In genomic region chr5:76975736-76976135, GRCm38 (mm10) we compare ENCODE assay signal across 9 mouse cellular contexts. TPM values are rescaled to one million over a fixed set of nuclear protein-coding genes. Genes with fewer than 3 reads are reported as not detected.
DNase-seq lines count a peak whose midpoint lies in the region; ATAC-seq and TF ChIP-seq lines count a peak whose summit lies in the region.
"Had no signal": no experiment of that assay in that cellular context is flagged by ENCODE, and none has a peak within 500 bp of the region (broad histone marks: within the 10 kb centered on the region; RNA-seq: fewer than 3 reads in every experiment).

No protein-coding gene starts in this region.

- TF ChIP-seq CTCF in CH12.LX (conservative IDR thresholded peaks at IDR 0.05 in 1 of 2, IDR thresholded peaks at IDR 0.05 in 1 of 2; ENCODE audit: low read depth in 2 of 2, low read length in 2 of 2), result no peak

- H3K27me3 ChIP-seq in heart, embryonic 12.5 days (replicated peaks), result no peaks in the 10 kb centered on the region
- H3K27me3 ChIP-seq in CH12.LX (replicated peaks), result no peaks in the 10 kb centered on the region
- no peaks in the 10 kb centered on the region for H3K27me3 ChIP-seq in forebrain, embryonic 13.5 days
- H3K27me3 ChIP-seq in liver, embryonic 15.5 days, result no peaks in the 10 kb centered on the region

- intact Hi-C loops in heart, postnatal 14 days (cut with DNase I), result loop anchor here (2.0 kb wide), 1 partner anchor 23 kb away; no protein-coding TSS in a partner anchor
- intact Hi-C loops in left cerebral cortex, postnatal 4 days (cut with DNase I), result no loop called here

- no peak for ATAC-seq in heart, embryonic 12.5 days (ENCODE audit: insufficient number of reproducible peaks, low FRiP score)
- ATAC-seq in forebrain, embryonic 13.5 days, result no peak
- no peak for ATAC-seq in liver, embryonic 15.5 days (ENCODE audit: insufficient read depth)

- no peak for TF ChIP-seq RAD21 in CH12.LX (IDR thresholded peaks at IDR 0.05; ENCODE audit: low read depth, low read length)

- in situ Hi-C loops in CH12.LX (cut with MboI; ENCODE audit: low pct_ligation_motif_present, low pct_unique_long_range_greater_than_20kb, low sequenced_read_pairs), result no loop called here

- H3K4me3 ChIP-seq in heart, embryonic 12.5 days, result peak overlapping the region; percentile 86
- H3K4me3 ChIP-seq in CH12.LX (replicated peaks in 1 of 3; ENCODE audit: low read depth in 2 of 3, low read length in 2 of 3, poor library complexity in 1 of 3), result peak overlapping the region; percentile 60 to 99 (median 98)
- peak overlapping the region; percentile 76 for H3K4me3 ChIP-seq in forebrain, embryonic 13.5 days
- peak overlapping the region; percentile 95 for H3K4me3 ChIP-seq in liver, embryonic 15.5 days (replicated peaks)

- 87% methylated on average over 8 of the region's 8 CpGs for WGBS in heart, embryonic 12.5 days
- WGBS in forebrain, embryonic 13.5 days, result 87% methylated on average over 8 of the region's 8 CpGs
- 71% methylated on average over 8 of the region's 8 CpGs for WGBS in liver, embryonic 15.5 days (ENCODE audit: insufficient replicate concordance)

- dilution Hi-C loops in CH12.LX (cut with MboI; ENCODE audit: extremely low pct_ligation_motif_present, extremely low pct_unique_long_range_greater_than_20kb, low sequenced_read_pairs), result no loop called here

- no peak for DNase-seq in heart, postnatal 14 days
- no peak for DNase-seq in CH12.LX (ENCODE audit: extremely low read depth)
- DNase-seq in layer of hippocampus, postnatal 25 days (ENCODE audit: extremely low spot score in 1 of 2, low spot score in 1 of 2), result no peak
- DNase-seq in thymus, postnatal 36 days, result no peak
- no peak for DNase-seq in left cerebral cortex, postnatal 4 days

- H3K36me3 ChIP-seq in heart, embryonic 12.5 days, result peaks cover 35% of the 10 kb centered on the region
- H3K36me3 ChIP-seq in CH12.LX (replicated peaks in 1 of 2; ENCODE audit: control insufficient read depth in 1 of 2, insufficient read depth in 1 of 2, low read length in 1 of 2), result peaks cover 30 to 50% of the 10 kb centered on the region in 2 experiments
- peaks cover 29% of the 10 kb centered on the region for H3K36me3 ChIP-seq in forebrain, embryonic 13.5 days (ENCODE audit: poor library complexity, severe bottlenecking)
- peaks cover 42% of the 10 kb centered on the region for H3K36me3 ChIP-seq in liver, embryonic 15.5 days (replicated peaks)

- peak overlapping the region; percentile 85 for H3K4me2 ChIP-seq in heart, embryonic 12.5 days
- H3K4me2 ChIP-seq in CH12.LX (ENCODE audit: insufficient read depth, low read depth, poor library complexity, severe bottlenecking), result peak overlapping the region; percentile 94
- H3K4me2 ChIP-seq in forebrain, embryonic 13.5 days, result peak overlapping the region; percentile 68
- H3K4me2 ChIP-seq in liver, embryonic 15.5 days, result peak overlapping the region; percentile 86

- peaks cover 13% of the 10 kb centered on the region for H3K4me1 ChIP-seq in heart, embryonic 12.5 days (replicated peaks)
- H3K4me1 ChIP-seq in CH12.LX (ENCODE audit: control insufficient read depth in 1 of 2, insufficient read depth in 2 of 2), result peaks cover 4 to 17% of the 10 kb centered on the region in 2 experiments; a peak in 3 of 4 replicates
- H3K4me1 ChIP-seq in forebrain, embryonic 13.5 days, result peaks cover 17% of the 10 kb centered on the region
- peaks cover 18% of the 10 kb centered on the region for H3K4me1 ChIP-seq in liver, embryonic 15.5 days (replicated peaks)

- TF ChIP-seq EP300 in CH12.LX (IDR thresholded peaks at IDR 0.05; ENCODE audit: low read length), result no peak

- no peak for TF ChIP-seq POLR2A in CH12.LX (IDR thresholded peaks at IDR 0.05; ENCODE audit: low read depth, low read length)

- H3K79me2 ChIP-seq in CH12.LX (replicated peaks; ENCODE audit: control insufficient read depth, extremely low read depth, insufficient read depth, poor library complexity, severe bottlenecking), result peaks cover 31% of the 10 kb centered on the region

- no peaks in the 10 kb centered on the region for H3K9me3 ChIP-seq in heart, embryonic 12.5 days (replicated peaks)
- H3K9me3 ChIP-seq in CH12.LX (replicated peaks; ENCODE audit: low read length), result no peaks in the 10 kb centered on the region
- no peaks in the 10 kb centered on the region for H3K9me3 ChIP-seq in forebrain, embryonic 13.5 days (replicated peaks)
- H3K9me3 ChIP-seq in liver, embryonic 15.5 days (replicated peaks), result no peaks in the 10 kb centered on the region

- H3K9ac ChIP-seq in heart, embryonic 12.5 days, result peak overlapping the region; percentile 45; the same call in 1 of the 2 replicates
- peak overlapping the region; percentile 97 for H3K9ac ChIP-seq in CH12.LX (ENCODE audit: insufficient read depth, low read depth)
- peak overlapping the region; percentile 75; the same call in 1 of the 2 replicates for H3K9ac ChIP-seq in forebrain, embryonic 13.5 days
- H3K9ac ChIP-seq in liver, embryonic 15.5 days, result no peak overlapping the region

- H3K27ac ChIP-seq in heart, embryonic 12.5 days (ENCODE audit: poor library complexity, severe bottlenecking), result no peak overlapping the region
- H3K27ac ChIP-seq in CH12.LX (ENCODE audit: insufficient read depth, low read depth), result no peak overlapping the region; the same call in 1 of the 2 replicates
- H3K27ac ChIP-seq in forebrain, embryonic 13.5 days, result no peak overlapping the region
- no peak overlapping the region for H3K27ac ChIP-seq in liver, embryonic 15.5 days (replicated peaks)

TF ChIP-seq in CH12.LX, 34 proteins besides CTCF, POLR2A, EP300 and RAD21:
- TF ChIP-seq NRF1 (IDR thresholded peaks at IDR 0.05; ENCODE audit: low read depth, low read length), result no peak
- no peak for TF ChIP-seq ZKSCAN1 (IDR thresholded peaks at IDR 0.05; ENCODE audit: borderline replicate concordance, low read depth, low read length)
- no peak for TF ChIP-seq E2F4 (IDR thresholded peaks at IDR 0.05; ENCODE audit: insufficient replicate concordance, low read depth, low read length)
- no peak for TF ChIP-seq TCF12 (IDR thresholded peaks at IDR 0.05; ENCODE audit: low read depth, low read length)
- no peak for TF ChIP-seq HCFC1 (IDR thresholded peaks at IDR 0.05; ENCODE audit: low read depth, low read length)
- no peak for TF ChIP-seq USF2 (conservative IDR thresholded peaks at IDR 0.05; ENCODE audit: low read depth, low read length)

RNA-seq across cellular contexts. Expression of gene Srp72, which starts 1.3 kb away (rescaled TPM):
- 42.3 and 45.1 TPM in 2 replicates for polyA plus RNA-seq in heart, embryonic 12.5 days (2016; fragmentation: Nextera tagmentation; extraction: Ambion mirVana)
- total RNA-seq in heart, postnatal 14 days (2021), result 10 to 100 TPM; 61.7 to 66.3 TPM
- total RNA-seq in CH12.LX (2012; rRNA removed), result 73.6 and 77.4 TPM in 2 replicates
- total RNA-seq in CH12.LX (2014; rRNA removed), result 85.2 and 88.9 TPM in 2 replicates
- 148 and 171 TPM in 2 replicates for polyA plus RNA-seq in CH12.LX (2012; ENCODE audit: insufficient read length, low read depth)
- 75.4 and 78.1 TPM in 2 replicates for polyA plus RNA-seq in forebrain, embryonic 13.5 days (2015; fragmentation: Nextera tagmentation; extraction: Ambion mirVana)
- polyA plus RNA-seq in liver, embryonic 15.5 days (2015; fragmentation: Nextera tagmentation; extraction: Ambion mirVana), result 40.0 and 41.3 TPM in 2 replicates
- total RNA-seq in layer of hippocampus, postnatal 25 days (2021), result 100 to 1,000 TPM; 107 to 108 TPM
- 100 to 1,000 TPM; 121 to 134 TPM for total RNA-seq in left cerebral cortex, postnatal 4 days (2021)

RNA-seq across cellular contexts. Expression of gene Ppat, which starts 24.4 kb away (rescaled TPM):
- 33.2 and 34.1 TPM in 2 replicates for polyA plus RNA-seq in heart, embryonic 12.5 days (2016; fragmentation: Nextera tagmentation; extraction: Ambion mirVana)
- total RNA-seq in heart, postnatal 14 days (2021), result 10 to 100 TPM; 12.6 to 13.5 TPM
- total RNA-seq in CH12.LX (2012; rRNA removed) (65.8 and 88.2 TPM in 2 replicates), CH12.LX (2014; rRNA removed) (156 and 162 TPM in 2 replicates)
- 118 and 125 TPM in 2 replicates for polyA plus RNA-seq in CH12.LX (2012; ENCODE audit: insufficient read length, low read depth)
- polyA plus RNA-seq in forebrain, embryonic 13.5 days (2015; fragmentation: Nextera tagmentation; extraction: Ambion mirVana), result 19.2 and 25.5 TPM in 2 replicates
- polyA plus RNA-seq in liver, embryonic 15.5 days (2015; fragmentation: Nextera tagmentation; extraction: Ambion mirVana), result 21.9 and 23.1 TPM in 2 replicates
- total RNA-seq in layer of hippocampus, postnatal 25 days (2021), result 10 to 100 TPM; 14.3 to 18.1 TPM
- 10 to 100 TPM; 19.8 to 22.0 TPM for total RNA-seq in left cerebral cortex, postnatal 4 days (2021)

RNA-seq across cellular contexts. Expression of gene Paics, which starts 24.6 kb away (rescaled TPM):
- 243 and 251 TPM in 2 replicates for polyA plus RNA-seq in heart, embryonic 12.5 days (2016; fragmentation: Nextera tagmentation; extraction: Ambion mirVana)
- 100 to 1,000 TPM; 142 to 144 TPM for total RNA-seq in heart, postnatal 14 days (2021)
- total RNA-seq in CH12.LX (2012; rRNA removed) (274 and 275 TPM in 2 replicates), CH12.LX (2014; rRNA removed) (440 and 496 TPM in 2 replicates)
- polyA plus RNA-seq in CH12.LX (2012; ENCODE audit: insufficient read length, low read depth), result 259 and 322 TPM in 2 replicates
- 312 and 332 TPM in 2 replicates for polyA plus RNA-seq in forebrain, embryonic 13.5 days (2015; fragmentation: Nextera tagmentation; extraction: Ambion mirVana)
- 157 and 158 TPM in 2 replicates for polyA plus RNA-seq in liver, embryonic 15.5 days (2015; fragmentation: Nextera tagmentation; extraction: Ambion mirVana)
- total RNA-seq in layer of hippocampus, postnatal 25 days (2021), result 10 to 100 TPM; 88.6 to 96.3 TPM
- 100 to 1,000 TPM; 109 to 118 TPM for total RNA-seq in left cerebral cortex, postnatal 4 days (2021)

RNA-seq across cellular contexts. Expression of gene Arl9, which starts 28.1 kb away (rescaled TPM):
- polyA plus RNA-seq in heart, embryonic 12.5 days (2016; fragmentation: Nextera tagmentation; extraction: Ambion mirVana), result not detected in 2 replicates
- total RNA-seq in heart, postnatal 14 days (2021), result not detected
- total RNA-seq in CH12.LX (2012; rRNA removed) (0.38 TPM in 1 of 2 replicates, not detected in the other), CH12.LX (2014; rRNA removed) (1.4 TPM in 1 of 2 replicates, not detected in the other)
- polyA plus RNA-seq in CH12.LX (2012; ENCODE audit: insufficient read length, low read depth), result 2.2 and 2.6 TPM in 2 replicates
- not detected in 2 replicates for polyA plus RNA-seq in forebrain, embryonic 13.5 days (2015; fragmentation: Nextera tagmentation; extraction: Ambion mirVana)
- 0.38 TPM in 1 of 2 replicates, not detected in the other for polyA plus RNA-seq in liver, embryonic 15.5 days (2015; fragmentation: Nextera tagmentation; extraction: Ambion mirVana)
- not detected for total RNA-seq in layer of hippocampus, postnatal 25 days (2021)
- under 1 TPM in 1 of 2 experiments, not detected in 1; 0.88 TPM for total RNA-seq in left cerebral cortex, postnatal 4 days (2021)
- total RNA-seq: gastrocnemius, adult 8-10 months had no signal

RNA-seq across cellular contexts. Expression of gene Thegl, which starts 40.1 kb away (rescaled TPM):
- polyA plus RNA-seq in heart, embryonic 12.5 days (2016; fragmentation: Nextera tagmentation; extraction: Ambion mirVana), result 0.12 TPM in 1 of 2 replicates, not detected in the other
- not detected for total RNA-seq in heart, postnatal 14 days (2021)
- 0.25 TPM in 1 of 2 replicates, not detected in the other for total RNA-seq in CH12.LX (2012; rRNA removed)
- total RNA-seq in CH12.LX (2014; rRNA removed), result not detected in 2 replicates
- not detected in 2 replicates for polyA plus RNA-seq in CH12.LX (2012; ENCODE audit: insufficient read length, low read depth)
- polyA plus RNA-seq in forebrain, embryonic 13.5 days (2015; fragmentation: Nextera tagmentation; extraction: Ambion mirVana), result 0.18 and 0.38 TPM in 2 replicates
- 0.16 and 0.32 TPM in 2 replicates for polyA plus RNA-seq in liver, embryonic 15.5 days (2015; fragmentation: Nextera tagmentation; extraction: Ambion mirVana)
- total RNA-seq in layer of hippocampus, postnatal 25 days (2021), result 1 to 10 TPM in 1 of 2 experiments, under 1 TPM in 1; 0.59 to 1.6 TPM
- 1 to 10 TPM; 2.7 to 3.3 TPM for total RNA-seq in left cerebral cortex, postnatal 4 days (2021)
- total RNA-seq: gastrocnemius, adult 8-10 months had no signal
